Mouse (Mus musculus) layer of hippocampus, postnatal 14 days (tissue): Measurements from ENCODE around the gene Prdm13. TPM values are rescaled to one million over a fixed set of nuclear protein-coding genes. Genes with fewer than 3 reads are reported as not detected.
A peak's percentile ranks its signal among the peaks of the same experiment; 100 is the strongest.

Experiments used
- DNase-seq, 2 experiments: peaks; one replicate each; pipeline ENCODE4 v3.0.0; 2021 to 2022; ENCODE audit warnings: low spot score in 2 of 2, mixed read lengths in 1 of 2
- long read RNA-seq, 2 experiments: library from polyadenylated mRNA; stranded (forward); transcript quantifications; one replicate each; pipeline ENCODE4 v2.0.0; 2021
- total RNA-seq, 2 experiments: library from RNA; stranded (reverse); gene quantifications; 2 replicates each; pipeline ENCODE4 v1.2.3; 2021

Gene Prdm13
- total RNA-seq: not detected
- long read RNA-seq, experiment 1: 0 reads
- long read RNA-seq, experiment 2: 0 reads

DNA sequence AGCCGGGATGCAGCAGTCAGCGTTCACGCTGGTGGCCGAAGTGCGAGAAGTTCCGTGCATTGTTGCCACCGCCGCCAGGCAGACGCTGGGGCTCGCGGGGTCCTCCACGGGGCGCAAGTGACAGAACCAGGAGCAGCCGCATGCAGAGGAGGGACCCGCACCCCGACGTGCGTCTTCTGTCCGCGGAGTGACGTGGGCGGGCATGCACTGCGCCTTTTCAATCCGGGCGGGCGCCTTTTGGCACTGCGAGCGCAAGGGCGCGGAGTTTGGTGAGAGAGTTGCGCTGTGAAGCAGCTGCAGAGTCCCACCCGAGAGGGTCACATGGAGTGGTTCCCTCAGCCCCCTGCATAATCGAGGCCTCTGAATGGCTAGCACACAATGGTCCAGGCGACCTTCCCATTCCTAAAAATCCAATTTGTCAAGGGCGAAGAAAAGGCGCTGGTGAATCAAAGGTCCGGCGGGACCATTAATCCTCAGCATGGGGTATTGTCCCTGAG is at the start of gene Prdm13:
Prdm13 (minus strand) TSS at position 369 of the 497 bp plus-strand sequence.
- DNase-seq: no peak

DNA sequence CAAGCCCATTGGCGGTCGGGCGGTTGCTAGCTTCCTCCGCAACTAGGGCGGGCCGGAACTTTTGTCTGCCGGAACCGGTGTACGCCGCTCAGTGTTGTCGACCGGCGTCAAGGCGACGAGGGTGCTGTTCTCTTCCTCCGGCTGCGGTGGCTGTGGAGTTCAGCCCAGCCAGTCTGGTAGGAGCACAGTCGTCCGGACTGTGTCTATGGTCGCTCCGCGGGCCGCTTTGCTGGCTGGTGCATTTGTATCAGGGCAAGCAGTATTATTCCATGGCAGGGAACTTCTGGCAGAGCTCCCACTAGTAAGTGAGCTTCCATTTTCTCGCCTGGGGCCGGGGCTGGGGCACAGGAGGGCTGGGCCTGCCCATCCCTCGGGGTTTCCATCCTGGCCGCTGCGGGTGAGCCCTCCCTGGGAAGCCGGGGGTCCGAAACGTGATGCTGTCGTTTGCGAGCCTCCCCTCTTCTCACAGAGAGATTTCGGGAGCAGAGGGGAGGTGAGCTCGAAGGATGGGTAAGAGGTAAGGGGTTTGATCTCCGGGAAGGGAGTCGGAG is 41.9 kb upstream of the Prdm13 start, which contains the start of gene Ccnc:
Ccnc (plus strand) TSS at position 87 of the 551 bp plus-strand sequence.
- peak; percentile 87 to 94 for DNase-seq

DNA sequence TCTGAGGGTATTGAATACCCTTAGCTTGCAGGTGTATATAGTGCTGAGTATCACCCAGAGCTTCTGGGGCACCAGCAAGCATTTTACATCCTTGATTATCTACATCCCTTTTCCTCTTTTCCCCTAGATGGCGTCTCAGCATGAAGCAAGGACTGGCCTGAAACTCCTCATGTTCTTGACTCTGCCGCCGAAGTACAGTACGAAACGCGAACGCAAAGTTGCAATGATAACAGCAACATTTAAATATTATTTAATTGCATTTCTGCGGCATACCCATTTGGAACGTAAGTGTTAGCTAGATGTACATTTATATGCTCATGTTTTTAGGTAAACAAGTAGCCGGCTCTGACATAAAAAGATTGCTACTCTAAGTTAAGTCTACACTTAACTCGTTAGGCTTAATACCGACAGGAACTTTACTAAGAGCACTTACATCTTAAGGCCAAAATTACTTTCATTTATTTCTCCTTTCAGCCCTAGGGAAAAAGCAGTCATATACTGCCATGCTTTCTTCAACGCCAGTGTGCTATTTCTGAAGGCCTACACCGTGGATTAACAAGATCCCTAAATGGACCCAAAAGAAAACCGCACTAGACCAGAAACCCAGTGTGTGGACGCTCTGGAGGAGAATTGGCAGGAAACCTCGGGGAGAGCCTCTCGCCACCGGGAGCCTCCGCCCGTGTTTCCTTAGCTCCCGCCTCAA is 41.3 kb upstream of the Prdm13 start:
- peak; percentile 14 to 59 for DNase-seq

DNA sequence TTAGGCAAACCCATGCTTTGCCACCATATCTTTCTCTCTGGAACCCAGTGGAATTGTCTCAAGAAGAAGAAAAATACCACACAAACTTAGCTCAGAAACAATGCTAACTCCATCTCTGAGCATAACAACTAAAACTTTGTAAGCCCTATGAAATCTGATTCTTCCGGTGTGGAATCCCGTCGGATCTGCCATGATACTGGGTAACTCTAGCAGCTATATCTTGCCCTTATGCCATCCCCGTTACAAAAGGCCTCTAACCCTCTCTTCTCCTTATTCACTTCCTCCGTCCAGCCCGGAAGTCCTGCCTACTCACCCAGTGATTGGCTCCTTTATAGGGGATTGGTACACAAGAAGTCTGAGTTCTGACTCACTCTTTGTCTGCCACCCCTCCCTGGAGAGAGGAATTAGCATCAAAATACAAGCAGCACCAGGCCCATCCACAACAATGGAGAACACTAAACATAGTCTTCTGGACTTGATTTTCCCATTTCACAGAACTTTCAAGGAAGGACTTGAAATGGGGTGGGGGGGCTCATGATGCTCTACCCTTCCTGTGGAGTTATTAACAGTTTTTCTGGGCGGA is 37.1 kb upstream of the Prdm13 start:
- no peak for DNase-seq

DNA sequence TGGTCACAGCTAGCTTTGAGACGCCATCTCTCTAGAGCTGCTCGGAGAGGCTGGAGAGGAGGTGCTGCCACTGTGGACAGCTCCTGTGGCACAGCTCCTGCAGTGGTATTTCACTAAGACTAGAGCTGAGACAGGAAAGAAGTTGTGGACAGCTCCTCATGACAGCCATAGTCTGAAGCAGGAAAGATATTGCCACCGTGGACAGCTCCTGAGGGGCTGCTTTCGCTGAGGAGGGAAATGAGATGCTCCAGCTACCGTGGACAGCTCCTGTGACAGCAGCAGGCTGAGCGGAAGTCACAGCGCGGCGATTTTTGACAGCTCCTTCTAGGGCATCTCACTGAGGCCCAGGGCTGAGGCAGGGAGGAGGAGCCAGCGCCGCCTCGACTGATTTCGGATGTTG is 26.4 kb upstream of the Prdm13 start:
- DNase-seq: peak in 1 of 2 experiments; percentile 43

DNA sequence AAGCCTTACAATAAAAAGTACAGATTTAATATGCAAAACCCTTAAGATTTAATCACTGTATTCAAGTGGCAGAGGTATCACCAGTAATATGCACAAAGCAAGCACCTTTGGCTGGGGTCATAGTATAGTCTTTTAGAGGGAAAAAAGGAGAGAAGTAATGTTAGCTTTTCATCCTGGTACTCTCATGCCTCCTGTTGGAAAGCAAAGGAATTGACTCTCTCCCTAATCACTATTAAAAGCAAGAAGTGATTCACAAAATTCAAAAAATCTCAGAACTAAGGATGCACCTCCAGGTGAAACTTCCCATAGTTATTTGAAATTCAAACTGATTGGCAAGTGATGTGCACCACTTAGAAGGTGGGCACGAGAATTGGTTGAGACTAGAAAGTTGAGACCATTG is 19.3 kb upstream of the Prdm13 start:
- no peak for DNase-seq

DNA sequence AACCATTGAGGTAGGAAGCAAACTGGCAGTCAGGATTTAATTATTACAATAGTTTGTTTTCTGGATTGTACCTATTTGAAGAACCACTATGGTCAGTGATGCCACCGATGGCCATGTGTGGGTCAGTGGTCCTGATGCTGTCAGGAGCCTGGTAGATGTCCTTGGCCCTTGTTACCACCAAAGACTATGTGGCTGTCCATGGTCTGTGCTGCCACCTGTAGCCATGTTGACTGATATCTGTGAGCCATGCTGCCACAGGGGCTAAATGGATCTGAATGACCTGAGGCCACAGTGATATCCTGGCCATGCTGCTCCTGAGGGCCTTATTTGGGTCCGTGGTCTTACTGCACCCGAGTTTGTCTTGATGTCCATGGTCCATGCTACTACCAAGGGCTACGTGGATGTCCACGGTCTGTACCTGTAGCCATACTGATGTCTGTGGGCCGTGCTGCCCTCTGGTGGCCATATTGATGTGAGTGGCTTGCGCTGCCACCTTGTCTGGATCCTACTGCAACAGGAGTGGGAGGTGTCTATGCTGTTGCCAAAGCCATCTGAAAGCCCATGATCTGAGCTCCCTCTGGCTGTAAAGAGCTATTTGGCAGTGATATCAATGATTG is 10.0 kb upstream of the Prdm13 start:
- peak in 1 of 2 experiments; percentile 50 for DNase-seq

DNA sequence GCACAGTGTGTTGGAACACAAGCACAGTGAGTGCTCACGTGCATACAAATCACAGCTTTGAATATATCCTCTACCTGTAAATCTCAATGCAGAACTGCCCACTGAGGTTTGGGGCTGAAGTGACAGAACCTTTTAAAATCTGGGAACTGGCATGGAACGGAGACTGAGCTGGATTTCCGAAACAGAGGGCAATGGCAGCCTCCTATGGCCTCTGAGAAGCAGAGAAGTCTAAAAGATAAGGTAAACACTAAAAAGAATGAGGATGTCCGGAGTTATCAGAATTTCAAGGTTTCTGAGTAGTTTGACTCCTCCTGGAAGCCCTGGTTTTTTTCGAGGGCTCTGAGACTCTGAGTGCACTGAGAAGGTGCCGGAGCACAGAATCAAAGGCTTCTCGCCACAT is 4.5 kb upstream of the Prdm13 start:
- no peak for DNase-seq

DNA sequence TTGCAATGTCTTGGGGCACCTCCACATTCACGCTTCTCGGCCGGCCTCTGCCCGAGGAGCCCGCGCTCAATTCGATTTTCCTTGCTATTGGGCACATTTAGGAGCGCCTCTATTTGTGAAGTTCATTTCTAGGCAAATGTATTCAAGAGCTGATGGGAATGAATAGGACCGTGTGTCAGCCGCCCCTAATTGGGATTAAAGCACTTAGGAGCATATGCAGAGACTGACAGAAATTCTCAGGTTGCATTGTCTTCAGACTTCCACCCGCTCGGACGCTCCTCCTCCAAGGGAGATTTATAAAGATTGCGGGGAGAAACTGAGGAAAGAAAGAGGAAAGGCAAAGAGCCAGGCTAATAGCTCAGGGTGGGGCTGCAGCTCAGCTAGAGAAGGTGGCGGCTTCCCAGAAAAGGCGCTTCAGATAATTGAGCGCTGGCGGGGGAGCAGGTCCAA is 3.8 kb upstream of the Prdm13 start:
- no peak for DNase-seq

DNA sequence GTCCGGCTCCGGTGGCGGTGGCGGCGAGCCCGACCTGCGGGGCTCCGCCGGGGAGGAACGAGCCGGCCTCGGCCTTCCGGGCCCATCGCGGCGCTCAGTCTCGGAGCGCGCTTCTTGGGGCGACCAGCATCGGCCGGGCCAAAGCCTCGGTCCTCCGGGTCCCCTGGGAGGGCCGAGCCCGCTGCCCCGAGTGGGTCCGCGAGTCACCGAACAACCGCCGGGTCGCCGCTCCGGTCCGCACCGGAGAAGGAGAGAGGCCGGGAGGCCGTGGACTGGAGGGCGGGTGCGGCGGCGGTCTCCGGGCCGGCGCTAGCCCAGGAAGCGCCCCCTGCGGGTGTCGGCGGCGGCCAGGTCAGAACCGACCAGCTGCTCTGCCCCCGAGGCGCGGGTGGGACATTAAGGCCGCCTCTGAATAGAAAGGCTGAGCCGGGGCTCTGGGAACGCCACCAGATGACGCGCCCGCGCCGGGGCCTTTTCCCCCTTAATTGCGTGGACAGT is 3.0 kb upstream of the Prdm13 start:
- no peak for DNase-seq

DNA sequence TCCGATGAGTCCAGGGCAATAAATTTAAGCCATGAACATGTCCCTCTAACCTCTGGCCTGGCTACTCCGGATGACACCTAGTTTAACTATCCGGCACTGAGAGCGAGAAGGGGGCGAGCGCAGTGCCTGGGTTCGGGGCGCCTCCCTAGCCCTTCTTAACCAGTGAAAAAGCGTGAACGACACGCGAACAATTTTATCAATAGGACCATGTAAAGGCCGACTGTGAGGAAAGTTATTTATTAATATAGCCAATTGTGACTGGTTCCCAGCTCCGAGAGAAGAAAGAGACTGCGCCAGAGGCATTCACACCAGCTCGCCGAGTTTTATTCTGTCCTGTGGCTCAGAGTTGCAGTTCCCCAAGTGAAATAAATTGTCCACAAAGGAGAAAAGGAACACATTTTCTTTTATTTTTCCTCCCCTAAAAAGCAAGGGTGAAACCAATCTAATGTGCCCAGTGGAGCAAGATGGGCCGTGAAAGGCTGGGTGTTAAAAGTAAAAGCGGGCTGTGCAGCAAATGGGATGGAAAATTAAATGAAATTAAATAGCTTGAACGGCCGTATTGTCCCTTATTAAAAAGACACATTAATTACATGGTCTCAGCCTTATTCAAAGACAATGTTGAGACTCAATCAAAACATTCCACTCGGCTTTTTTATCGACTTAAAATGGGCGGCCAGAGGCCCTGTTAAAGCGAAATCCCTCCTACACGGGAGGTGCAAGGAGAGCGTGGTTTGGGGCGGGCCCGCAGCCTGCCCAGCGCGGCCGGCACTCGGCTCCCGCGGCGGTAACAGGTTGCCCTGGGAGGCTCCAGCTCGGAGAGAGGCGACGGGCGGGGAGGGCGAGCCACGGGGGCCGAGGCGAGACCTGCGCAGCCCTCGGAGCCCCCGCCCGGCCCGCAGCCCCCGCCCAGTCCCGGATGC is 2.3 kb upstream of the Prdm13 start:
- no peak for DNase-seq

DNA sequence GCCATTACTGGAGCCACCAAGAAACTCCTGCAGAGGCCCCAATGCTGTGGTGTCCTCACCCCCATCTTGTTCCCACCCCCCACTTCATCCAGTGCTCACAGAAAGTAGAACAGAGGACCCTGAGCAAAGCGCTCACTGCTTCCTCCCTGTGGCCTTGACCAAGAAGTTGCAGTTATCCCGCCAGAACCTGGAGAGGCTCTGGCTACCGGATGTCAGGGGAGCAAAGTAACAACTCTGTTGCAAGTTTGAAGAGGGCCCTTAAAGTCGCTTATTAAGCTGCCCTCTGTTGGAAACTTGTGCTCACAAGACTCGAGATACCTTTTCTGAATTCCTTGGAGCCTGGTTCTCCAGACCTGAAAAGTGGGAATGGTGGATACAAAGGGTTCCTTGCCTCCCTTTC is 1.2 kb upstream of the Prdm13 start:
- no peak for DNase-seq

DNA sequence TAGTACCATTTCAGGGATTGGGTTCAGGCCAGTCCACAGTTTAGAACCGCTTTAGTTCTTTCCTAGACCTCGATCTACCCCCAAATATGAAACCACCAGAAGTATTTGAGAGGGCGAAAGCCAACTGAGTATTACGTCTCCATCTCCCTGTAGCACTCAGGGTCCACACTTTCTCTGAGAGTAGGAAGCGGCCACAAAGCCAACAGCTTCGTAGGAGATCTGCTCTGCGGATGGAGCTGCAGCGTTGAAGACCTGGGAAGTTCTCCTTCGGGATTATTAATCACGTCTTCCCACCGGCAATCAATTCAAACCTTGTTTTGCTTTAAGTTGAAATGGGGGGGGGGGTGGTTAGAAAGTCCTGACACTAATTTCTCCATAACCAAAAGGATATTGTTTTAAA is 653 bp upstream of the Prdm13 start:
- DNase-seq: no peak

DNA sequence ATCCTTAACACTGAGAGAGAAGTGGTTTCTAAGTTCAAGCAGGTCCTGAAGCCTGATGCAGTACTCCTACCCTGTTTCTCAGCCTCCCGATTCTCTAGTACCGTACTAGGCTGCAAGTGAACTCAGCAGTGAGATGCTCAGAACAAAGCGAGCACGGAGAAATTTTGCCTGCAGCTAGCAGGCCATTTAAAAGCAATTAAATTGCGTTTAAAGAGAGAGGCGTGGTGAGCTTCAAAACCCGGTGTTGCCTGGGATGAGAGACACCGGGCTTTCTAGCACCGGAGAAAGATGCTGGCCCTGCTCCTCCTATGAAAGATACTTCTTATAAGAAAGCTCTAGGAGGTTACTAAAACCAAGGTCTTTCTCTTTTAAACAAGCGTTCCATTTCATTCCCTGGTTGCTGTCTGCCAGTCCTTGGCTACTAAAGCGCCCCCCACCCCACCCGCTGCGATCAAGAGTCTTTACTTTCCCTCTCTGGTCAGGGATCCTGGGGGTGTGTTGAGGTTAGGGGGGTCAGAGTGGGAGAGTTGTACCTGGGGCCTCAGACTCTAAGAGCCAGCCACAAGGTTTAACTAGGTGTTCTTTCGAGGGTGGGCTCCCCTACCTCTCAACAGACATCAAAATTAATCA is 1.3 kb downstream of the Prdm13 start:
- DNase-seq: no peak

DNA sequence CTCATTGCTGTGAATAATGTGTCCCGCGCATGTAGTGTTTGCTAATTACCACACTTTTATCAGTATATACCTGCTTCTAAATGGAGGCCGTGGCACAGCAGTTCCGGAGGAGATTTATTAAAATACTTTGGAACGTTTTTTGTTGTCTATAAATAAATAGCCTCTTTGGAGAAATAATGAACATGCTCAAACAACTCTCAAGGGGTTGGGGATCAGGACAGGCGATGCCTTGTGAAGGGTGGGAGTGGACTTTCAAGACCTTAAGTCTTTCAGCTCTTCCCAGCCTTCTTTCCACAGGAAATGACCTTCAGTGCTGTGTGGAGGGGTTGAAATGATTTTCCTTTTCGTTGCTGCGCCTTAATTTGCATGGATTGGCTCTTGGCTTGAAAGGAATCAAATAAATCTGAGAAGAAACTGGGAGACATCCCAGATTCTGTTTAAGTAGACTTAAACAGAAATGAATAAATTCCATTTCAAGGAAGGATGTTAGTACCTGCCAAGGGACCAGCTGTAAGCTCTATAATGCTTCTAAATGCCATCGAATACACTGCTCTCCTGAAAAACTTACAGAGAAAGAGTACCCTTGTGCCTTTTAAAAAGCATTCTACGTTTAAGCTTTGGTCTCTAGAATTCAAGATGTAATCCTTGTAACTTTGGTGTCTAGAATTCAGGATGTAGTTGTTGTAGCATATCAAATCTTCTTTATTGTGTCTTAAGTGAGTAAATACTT is 3.2 kb downstream of the Prdm13 start:
- DNase-seq: no peak

DNA sequence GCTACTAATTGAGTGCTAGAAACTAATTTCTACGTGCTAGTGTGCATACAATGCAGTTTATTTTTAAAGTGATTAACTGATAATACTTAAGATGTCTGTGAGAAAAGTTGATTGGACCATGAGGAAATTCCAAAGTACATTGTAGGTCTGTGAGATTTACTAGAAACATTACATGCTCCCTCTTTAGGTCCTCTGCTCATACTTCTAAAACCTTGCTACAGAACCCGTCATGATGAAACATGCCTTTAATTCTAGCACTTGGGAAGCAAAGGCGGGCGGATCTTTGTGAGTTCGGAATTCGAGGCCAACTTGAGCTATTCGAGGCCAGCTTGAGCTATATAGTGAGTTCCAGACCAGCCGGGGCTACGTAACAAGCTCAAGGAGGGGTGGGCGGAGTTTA is 4.8 kb downstream of the Prdm13 start:
- DNase-seq: no peak

DNA sequence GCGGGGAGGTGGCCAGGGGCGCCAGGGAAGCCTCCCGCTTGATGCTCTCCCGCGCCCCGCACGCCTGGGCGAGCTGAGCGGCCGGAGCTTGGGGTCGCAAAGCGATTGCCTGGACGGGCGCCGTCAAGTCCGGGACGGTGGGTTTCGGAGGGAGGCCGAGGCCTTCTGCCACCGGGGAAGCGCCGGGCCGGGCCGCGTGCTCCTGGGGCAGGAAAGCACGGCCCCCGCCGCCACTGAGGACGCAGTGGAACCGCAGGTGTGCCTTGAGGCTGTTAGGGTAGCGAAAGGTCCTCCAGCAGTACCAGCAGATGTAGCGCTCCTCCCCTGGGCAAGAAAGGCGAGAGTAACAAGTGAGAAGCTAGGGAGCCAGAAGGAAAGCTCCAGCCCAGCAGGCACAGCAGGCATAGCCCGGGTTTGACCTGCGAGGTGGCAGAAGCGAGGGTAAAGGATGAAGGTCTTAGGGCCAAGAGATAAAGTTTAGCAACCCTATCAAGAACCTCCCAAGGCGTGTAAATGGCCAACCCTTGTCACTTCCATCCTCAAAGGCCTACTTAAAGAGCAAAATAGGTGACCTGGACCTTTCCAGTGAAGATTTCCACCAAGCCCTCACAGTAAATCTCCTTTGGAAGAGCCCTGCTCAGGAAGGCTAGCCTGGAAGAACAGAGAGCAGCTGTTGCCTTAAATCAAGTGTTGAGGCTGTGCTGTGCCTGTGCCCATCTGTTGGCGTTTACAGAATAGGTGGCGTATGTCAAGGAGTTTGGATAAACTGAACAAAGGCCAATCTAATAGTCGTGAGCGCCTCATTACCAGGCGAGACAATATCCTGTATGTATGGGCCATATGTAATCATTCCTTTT is 5.9 kb downstream of the Prdm13 start:
- no peak for DNase-seq

DNA sequence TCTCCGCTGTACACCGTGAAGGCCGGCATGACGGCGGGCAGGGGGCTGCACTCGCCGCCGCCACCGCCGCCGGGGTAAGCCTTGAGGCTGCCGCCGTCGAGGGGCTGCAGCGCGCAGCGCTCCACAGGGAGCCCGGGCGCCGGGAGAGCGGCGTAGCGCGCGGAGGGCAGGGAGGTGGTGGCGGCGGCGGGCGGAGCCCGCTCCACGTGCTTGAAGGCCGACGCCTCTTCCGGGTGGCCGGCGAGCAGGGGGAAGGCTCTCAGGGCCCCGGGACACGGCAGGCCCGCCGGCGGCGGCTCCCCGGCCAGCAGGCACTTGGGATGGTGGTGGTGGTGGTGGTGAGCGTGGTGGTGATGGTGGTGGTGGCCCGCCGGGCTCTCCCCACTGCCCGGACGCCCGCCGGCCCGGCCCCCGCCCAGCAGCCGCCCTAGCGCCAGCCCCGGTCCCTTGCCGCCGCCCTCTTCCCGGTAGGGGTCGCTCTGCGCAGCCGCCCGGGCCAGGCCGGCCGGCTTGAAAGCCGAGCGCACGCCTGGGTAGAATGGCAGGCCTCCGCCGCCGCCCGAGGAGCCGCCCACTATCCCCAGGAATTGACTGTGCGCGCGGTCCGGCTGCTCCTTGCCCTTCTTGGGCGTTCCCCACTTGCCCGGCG is 6.7 kb downstream of the Prdm13 start:
- DNase-seq: no peak
